Mouse (Mus musculus) skeletal muscle tissue, adult 2 months (tissue): ENCODE data around the gene Dgke.
A peak's percentile ranks its signal among the peaks of the same experiment; 100 is the strongest.

Experiments
- DNase-seq: peaks from one replicate; pipeline ENCODE4 v3.0.0-alpha.2; 2012; ENCODE audit warnings: low read depth, low spot score

Dgke gene

DNA sequence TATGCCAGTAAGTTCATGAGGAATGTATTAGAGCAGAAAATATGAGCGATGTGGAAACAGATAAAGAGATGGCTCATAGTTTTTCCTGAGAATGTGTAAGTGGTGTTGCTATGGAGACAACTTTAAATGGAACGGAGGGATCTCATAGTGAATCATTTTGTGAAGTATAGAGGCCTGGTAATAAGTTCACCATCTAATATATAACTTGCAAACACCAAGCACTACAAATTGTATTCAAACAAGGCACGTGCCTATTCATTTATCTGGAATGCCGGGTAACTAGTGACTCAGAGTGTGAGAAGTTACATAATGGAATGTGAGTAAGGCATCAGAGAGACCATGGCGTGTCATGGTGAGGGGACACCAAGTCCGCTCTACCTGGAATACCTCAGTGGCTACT, 28.2 kb downstream of the Dgke start:
- no peak for DNase-seq

DNA sequence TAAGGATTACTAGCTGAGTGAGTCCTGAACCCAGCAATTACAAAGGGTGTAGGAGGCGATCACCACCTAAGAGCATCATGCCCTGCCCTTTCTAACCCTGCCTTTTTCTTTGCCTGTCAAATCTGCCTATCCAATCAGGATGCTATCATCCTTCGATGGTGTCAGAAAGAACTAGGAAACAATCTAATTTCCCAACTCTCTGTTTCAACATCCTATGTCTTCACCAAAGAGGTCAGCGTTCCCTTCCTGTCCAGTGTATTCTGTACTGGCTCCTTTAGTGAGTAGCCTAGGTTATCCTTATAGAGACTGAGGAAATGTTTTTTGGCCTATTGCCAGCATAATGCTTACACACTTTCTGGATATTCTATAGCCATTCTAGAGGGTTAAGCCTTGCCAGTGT, 31.1 kb downstream of the Dgke start:
- no peak for DNase-seq

DNA sequence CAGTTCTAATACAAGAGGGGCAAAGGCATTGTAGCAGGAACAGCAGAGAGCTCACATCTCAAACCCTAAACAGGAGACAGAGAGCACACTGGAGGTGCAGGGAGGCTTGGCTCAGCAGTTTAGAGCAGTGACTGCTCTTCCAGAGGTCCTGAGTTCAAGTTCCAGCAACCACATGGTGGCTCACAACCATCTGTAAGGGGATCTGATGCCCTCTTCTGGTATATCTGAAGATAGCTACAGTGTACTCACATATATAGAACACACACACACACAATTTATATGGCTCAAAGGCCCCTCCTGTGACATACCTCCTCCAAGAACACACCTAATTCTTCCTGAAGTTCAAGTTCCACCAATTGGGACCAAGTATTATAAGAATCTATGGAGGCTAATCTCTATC, 32.1 kb downstream of the Dgke start:
- DNase-seq, result no peak

DNA sequence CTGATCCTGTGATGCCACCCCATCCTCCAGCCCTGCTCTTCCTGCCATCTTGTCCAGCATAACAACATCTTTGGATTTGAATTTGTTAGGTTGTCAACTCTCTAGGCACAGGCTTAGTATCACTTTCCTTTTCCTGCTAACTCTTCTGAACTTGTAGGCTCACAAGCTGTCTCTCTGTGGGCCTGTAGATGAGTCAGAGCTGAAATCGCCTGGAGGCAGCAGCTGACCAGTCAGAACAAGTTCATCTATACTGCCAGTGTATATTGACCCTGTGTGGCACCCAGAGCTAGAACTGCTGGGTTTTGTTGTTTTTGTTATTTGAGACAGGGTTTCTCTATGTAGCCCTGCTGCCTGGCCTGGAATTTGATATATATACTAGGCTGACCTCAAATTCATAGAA, 35.5 kb downstream of the Dgke start:
- DNase-seq, result no peak

DNA sequence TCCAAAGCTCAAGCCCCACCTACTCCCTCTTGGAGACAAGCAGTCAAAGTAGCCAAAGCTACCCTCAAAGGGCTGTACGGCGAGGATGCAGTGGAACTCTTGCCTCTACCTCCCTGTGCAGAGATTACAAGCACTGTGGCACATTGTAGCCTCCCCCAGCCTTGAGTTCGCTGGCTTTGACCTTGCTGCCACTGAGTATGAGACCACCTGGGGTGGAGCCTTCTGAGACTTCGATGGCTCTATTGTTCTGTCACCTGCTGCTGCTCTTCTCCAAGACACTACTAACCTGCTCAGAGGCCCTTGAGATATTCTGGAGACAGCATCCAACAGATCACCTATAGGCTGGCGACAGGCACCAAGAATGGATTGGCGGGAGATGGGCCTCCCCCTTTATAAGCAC, 36.1 kb downstream of the Dgke start:
- no peak for DNase-seq

DNA sequence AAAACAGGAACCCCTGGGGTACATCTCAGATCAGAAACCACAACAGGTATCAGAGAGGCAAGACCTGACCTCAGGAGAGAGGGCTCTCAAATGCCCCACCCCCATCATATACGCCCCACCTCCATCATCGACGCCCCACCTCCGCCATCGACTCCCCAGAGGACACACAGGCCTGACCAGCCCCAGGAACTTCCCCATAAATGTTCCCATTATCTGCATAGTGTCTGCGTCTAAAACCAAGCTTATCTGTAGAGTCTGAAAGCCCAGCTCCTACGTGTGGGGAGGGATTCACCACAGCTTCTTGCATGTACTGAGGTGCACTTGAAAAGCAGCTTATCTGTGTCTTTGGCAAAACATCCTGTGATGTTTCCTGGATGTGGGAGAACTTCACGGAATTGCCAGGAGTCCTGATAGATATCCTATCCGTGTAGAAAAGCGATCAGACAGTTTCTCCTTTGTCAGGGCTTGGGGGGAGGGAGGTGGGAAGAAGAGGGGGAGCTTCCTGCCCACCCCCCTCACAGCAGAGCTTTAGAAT, 37.7 kb downstream of the Dgke start:
- DNase-seq, result peak; percentile 10

DNA sequence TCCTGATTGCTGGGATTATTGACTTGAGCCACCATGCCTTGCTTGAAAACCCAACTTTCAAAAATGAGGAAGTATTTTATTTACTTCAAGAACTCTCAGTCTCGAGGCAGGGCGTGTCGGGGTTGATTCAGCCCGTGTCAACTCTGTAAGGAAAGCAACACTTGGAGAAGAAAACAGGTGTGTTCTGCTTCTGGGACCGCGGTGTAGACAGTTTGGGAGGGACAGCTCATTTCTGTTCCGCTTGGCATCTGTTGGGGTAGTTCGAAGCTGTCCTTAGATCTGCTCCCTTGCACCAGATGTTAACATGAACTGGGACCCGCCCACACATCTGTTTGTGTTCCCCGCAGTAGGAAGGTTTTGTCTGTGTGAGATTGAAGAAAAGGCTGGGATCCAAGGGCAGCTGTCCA, 38.7 kb downstream of the Dgke start:
- DNase-seq, result no peak

DNA sequence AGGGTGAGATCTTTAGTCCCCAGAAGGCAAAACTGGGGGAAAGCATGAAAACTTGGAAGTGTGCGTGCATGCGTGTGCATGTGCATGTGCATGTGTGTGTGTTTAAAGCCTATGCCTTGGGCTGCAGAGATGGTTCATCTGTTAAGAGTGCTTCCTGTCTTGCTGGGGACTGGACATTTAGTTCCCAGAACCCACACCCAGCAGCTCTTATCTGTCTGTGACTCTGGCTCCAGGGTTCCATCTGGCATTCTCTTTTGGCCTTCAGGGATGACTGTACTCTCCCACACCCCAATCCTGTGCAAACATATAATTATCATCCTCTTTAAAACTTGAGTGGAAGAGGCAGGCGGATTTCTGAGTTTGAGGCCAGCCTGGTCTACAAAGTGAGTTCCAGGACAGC, 40.5 kb downstream of the Dgke start:
- no peak for DNase-seq

DNA sequence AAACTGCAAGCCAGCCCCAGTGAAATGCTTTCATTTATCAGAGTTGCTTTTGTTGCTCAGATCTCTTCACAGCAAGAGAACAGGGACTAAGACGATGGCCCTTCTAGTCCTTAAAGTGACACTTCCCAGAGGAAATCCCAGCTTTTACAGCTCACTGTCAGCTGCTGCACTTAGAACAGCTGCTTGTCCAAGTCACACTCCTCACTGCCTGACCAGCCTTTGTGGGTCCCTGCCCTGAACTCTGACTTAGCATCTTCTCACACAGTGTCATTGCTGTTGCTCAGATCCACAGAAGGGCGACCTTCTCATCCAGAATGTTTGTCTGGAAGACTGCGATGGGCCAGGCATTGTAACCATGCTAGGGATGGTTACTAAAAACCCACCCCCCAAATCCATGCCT, 41.0 kb downstream of the Dgke start:
- DNase-seq, result no peak

DNA sequence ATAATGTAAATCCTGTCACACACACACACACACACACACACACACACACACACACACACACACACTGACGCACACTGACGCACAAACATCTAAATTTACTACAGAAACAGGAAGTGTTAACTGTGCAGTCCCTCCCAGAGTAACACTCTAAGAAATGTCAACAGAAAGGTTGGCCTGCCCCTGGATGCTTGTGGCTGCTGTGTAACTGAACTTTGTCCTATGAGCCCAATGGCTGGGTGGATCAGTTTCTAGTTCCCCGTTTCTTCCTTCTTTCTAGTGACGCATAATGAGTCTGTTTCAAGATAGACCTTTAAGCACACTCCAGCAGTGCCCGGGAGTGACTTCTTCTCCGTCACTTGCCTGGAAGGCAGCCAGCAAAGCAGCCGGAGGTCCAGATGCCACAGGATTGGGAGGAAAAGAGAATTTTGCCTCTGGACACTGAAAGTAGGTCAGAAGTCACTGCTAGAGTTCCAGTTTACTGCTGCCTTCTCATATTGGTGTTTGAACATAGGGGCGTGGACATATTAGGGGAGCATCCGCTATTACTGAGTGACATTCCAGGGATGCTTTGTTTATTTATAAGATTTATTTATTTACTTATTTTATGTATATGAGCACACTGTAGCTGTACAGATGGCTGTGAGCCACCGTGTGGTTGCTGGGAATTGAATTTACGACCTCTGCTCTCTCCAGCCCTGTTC, 42.3 kb downstream of the Dgke start:
- peak; percentile 69 for DNase-seq

DNA sequence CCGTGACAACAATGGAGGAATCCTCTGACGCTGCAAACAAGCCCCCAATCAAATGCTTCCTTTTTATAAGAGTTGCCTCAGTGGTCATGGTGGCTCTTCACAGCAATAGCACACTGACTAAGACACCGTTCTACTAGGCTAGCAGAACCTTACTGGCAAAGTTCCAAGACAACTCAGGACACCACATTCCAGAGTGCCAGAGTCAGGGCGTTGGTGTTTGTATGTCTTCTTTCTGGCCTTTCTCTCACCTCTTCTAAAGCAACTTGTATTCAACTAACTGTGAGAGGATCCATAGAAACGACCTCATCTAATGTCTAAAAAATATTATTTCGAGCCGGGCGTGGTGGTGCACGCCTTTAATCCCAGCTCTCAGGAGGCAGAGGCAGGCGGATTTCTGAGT, 43.2 kb downstream of the Dgke start:
- no peak for DNase-seq

DNA sequence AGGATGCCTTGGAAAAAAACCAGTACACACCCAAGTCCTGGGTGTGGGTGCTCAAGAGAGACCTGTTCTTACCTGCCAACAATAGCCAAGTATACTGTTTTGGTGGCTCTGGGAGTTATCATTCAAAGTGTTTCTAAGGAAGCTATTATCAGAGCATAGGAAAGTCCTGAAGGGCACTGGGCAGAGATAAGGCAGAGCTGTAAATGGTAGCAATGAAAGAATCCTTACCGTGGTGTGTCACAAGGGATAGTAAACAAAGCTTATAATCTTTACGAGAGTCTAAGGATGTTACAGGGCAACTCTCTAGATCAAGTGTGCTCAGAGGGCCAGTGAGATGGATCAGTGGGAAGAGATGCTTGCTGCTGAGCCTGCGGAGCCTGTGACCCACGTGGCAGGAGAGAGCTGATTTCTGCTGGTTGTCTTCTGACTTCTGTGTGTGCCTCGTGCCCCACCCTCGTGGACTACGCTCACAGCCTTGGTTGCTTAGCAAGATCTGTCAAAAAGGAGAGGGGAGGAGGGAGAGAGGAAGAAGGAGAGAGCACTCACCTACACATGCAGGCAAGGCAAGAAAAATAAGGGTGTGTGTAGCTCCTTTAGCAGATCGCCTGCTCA, 44.4 kb downstream of the Dgke start:
- no peak for DNase-seq

DNA sequence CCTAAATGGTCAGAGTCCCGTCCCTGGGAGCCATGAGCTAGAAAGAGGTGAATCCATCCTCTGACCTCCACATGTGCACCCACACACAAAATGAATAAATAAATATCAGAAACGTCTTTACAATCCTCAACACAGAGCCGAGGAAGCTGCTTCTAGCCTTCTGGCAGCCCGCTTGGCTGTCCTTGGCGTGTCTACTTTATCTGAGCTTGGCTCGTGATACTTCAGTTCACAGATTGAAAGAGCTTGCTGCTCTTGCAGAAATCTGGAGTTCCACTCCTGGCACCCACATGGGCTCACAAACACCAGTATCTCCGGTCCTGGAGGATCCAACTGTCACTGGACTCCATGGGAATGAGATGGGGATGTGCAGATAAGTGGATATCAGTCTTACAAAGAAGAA, 45.0 kb downstream of the Dgke start:
- DNase-seq, result no peak

DNA sequence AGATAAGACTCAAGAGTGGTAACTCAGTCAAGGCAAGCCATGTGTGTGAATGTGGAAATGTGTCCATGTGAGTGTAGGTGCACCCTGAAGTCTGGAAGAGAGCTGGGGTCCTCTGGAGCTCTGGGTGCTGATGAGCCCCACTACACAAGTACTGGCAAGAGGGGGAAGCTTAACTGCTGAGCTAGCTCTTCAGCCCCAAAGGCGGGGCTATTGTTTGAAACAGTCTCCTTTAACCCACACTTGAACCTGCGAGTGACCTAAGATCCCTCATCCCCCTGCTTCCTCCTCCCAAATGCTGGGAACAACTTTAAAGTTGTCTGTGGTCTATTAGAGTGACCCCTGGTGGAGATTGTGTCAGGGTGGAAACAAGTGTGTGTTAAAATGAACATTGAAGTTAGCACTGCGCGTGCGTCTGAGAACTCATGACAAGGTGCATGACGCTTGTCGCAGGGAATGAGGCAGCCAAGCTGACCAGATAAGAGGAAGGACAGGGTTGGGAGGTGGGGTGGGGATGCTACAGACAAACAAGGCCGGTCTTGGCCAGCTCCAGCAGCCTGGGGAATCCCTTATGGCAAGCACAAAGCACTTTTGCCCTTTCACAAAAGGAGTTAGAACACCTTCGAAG, 45.9 kb downstream of the Dgke start:
- DNase-seq, result no peak

DNA sequence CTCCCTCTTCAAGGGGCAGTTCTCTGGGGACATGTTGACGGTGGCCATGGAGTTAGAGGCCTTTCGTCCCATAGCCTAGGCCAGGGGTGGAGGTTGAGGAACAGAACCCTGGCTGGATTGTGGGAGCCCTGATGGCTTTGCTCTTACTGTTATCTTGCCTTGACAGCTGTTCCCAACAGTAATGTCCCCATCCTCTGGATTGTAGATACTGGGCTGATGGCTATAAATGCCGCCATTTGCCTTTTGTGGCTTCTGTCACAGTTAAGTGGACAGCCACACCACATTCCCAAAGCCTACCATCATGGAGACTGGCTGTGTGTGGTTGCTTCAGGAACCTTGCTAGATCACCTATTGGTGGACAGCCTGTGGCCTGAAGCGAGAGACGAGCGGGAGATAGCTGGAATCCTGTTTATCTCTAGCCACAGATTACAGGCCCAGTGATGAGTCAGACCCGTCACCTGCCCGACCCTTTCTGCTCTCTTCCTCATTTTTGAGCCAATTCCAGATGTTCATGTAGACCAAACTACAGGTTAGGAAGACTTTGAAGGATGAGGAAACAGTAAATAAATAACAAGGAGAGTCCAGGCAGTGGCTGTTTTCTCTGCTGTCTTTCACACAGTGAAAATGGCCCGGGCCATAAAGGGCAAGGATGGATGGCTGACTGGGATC, 49.0 kb downstream of the Dgke start:
- DNase-seq, result no peak

DNA sequence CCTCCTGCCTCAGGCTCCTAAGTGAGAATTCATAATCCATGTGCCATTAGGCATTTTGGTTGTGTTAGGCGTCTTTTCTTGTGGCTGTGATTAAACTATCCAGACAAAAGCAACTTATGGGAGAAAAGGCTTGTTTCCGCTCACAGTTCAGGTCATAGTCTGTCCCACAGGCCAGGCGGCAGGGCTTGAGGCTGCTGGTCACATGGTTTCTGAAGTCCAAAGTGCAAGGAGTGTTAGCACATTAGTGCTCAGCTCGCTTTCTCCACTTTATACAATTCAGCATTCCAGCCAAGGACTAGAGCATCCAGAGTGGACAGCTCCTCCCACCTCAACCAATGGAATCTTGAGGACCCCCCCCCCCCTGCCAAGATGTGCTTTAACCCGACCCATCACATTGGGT, 54.4 kb downstream of the Dgke start:
- no peak for DNase-seq

DNA sequence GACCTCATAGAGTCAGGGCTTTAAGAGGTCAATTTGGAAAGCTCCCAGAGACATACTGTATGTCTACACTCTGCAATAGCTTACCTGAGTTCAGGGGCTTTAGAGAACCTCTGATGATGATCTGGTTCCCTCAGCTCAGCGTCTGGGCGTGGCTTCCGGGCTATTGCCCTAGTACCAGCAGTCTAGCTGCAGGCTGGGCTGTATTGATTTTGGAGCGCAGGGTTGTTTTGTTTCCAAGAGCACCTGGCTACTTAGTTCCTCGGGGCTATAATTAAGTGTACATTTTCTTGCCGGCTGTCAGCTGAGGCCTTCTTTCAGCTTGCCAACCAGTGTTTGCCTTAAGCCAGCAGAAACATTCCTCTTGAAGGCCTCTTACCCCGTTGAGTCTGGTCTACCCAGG, 57.2 kb downstream of the Dgke start:
- DNase-seq, result no peak

DNA sequence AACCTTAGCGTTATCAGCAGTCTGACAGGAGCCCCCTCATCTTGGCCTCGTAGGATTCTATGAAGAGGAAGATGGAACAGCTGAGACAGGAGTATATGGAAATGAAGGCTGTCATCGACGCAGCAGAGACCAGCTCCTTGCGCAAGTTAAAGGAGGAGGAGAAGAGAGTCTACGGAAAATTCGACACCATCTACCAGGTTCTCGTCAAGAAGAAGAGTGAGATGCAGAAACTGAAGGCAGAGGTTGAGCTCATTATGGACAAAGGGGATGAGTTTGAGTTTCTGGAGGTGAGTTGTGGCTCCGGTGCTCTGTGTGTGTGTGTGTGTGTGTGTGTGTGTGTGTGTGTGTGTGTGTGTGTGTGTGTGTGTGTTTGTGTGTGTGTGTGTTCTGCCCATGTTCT, 57.6 kb downstream of the Dgke start:
- no peak for DNase-seq

DNA sequence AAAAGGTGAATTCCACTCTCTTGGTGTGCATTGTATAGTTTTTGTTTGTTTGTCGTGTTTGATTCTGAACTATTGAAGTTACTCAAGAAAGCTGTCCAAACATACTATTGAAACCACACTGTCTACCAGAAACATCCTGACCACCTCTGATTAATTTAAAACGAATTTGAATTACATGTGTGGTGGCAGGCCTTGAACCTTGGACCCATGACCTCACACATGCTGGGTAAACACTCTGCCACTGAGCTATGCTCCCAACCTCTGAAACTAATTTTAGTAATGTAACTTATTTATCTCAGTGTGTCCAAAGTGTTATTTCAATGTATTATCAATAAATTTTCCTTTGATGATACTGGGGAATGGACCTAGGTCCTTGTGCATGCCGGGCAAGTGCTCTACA, 59.1 kb downstream of the Dgke start:
- no peak for DNase-seq

DNA sequence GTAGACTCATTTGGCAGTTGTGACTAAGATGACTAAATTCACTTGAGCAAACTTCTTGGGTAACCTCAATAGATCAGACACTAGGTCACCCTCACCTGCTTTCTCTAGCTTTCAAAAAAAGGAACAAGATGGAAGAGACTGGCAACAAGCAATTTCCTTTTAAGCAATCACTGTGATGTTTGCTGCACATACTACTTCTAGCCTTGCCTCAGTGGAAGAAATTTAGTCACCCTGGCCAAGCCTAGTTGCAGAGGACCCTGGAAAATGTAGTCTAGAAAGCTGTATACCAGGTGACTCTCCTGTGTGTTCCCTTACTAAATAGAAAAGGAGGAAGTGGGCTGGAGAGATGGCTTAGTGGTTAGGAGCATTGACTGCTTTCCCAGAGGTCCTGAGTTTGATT, 60.2 kb downstream of the Dgke start:
- DNase-seq, result no peak

DNA sequence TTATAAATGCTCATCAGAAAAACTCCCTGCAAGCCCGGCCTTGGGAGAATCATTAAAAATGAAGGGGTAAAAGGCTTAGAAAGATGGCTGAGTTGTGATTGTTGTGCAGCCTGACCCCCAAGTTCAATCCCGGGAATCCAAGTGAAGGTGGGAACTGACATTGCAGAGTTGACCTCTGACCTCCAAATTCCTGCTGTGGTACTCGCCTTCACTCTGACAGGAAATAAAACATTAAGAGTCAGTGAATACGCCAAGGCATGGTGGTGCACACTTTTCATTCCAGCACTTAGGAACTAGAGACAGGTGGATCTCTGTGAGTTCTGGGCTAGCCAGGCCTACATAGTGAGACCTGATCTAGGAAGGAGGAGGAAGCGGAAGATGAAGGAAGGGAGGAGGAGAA, 61.2 kb downstream of the Dgke start:
- no peak for DNase-seq

DNA sequence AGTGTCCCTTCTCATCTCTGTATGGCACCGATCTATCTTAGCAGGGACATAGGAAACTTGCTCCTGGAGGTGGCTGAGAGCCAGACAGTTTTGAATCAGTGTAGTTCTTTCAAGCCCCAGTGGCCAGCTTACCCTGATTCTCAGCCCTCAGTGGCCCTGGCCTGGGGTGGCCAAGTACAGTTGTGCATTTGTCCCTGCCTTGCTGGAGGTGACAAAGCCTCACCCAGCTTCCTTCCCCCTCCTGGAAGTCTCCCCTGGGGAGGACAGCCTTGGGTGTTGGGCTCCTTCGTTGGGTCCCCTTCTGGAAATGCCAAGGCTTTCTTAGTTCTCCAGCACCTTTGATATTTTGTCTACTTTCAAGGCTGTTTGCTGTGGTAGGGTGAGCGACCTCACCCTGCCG, 62.9 kb downstream of the Dgke start:
- DNase-seq, result no peak

DNA sequence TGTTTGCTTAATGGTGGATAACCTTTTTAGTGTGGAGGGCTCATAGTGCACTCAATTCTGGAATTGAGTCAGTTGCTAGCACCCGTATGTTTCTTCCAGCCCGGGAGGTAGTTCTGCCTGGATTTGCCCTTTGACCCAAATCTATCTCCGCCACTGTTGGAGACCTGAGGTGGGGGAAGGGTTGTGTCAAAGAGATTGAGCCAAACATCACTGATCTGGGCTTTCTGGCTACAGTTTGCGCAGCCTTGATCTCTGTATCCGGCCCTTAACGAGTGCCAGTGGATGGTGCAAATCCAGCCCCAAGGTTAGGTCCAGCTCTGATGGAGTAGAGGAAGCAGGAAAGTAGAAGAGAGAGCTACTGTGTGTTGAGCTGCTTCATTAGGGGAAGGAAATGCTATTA, 63.6 kb downstream of the Dgke start:
- no peak for DNase-seq
